ENCODE assay signal across 8 mouse cellular contexts in genomic region chr9:106788812-106789321, GRCm38 (mm10). TPM values are rescaled to one million over a fixed set of nuclear protein-coding genes. Genes with fewer than 3 reads are reported as not detected.
DNase-seq lines count a peak whose midpoint lies in the region; ATAC-seq and TF ChIP-seq lines count a peak whose summit lies in the region.

Rad54l2 (minus strand) TSS chr9:106789194.

- H3K4me1 ChIP-seq in hindbrain, embryonic 10.5 days (replicated peaks) = peaks cover 19% of the 10 kb centered on the region
- peaks cover 8% of the 10 kb centered on the region; the same call in 1 of the 2 replicates for H3K4me1 ChIP-seq in lung, embryonic 16.5 days (replicated peaks; ENCODE audit: control insufficient read depth, insufficient read depth, low read length)
- peaks cover 9% of the 10 kb centered on the region for H3K4me1 ChIP-seq in thymus, adult 2 months (replicated peaks; ENCODE audit: control insufficient read depth, insufficient read depth, low read length)

- H3K36me3 ChIP-seq in hindbrain, embryonic 10.5 days = no peaks in the 10 kb centered on the region
- no peaks in the 10 kb centered on the region for H3K36me3 ChIP-seq in lung, embryonic 16.5 days (ENCODE audit: control insufficient read depth, insufficient read depth, low read length)
- H3K36me3 ChIP-seq in thymus, adult 2 months (ENCODE audit: control insufficient read depth, insufficient read depth, low read length) = no peaks in the 10 kb centered on the region

- DNase-seq in Muller cell, postnatal 12 days (ENCODE audit: inconsistent ontology term) = peak; percentile 93
- peak; percentile 82 for DNase-seq in cerebellum, adult 9-11 months
- DNase-seq in frontal cortex, adult 2 months (ENCODE audit: extremely low spot score in 1 of 2, low spot score in 1 of 2) = peak; percentile 30 to 87
- peak; percentile 89 for DNase-seq in hindbrain, embryonic 10.5 days (ENCODE audit: low spot score)
- peak; percentile 62 for DNase-seq in layer of hippocampus, adult 9-11 months
- peak; percentile 67 for DNase-seq in ovary, adult 18-20 months (ENCODE audit: low spot score)
- peak; percentile 81 for DNase-seq in thymus, adult 2 months

- H3K27ac ChIP-seq in hindbrain, embryonic 10.5 days = peak within 1 kb of the TSS; percentile 99
- H3K27ac ChIP-seq in lung, embryonic 16.5 days (ENCODE audit: low read length) = peak within 1 kb of the TSS; percentile 81
- no peak within 1 kb of the TSS for H3K27ac ChIP-seq in thymus, adult 2 months (ENCODE audit: control insufficient read depth, insufficient read depth, low read length)

- no peaks in the 10 kb centered on the region for H3K9me3 ChIP-seq in hindbrain, embryonic 10.5 days
- no peaks in the 10 kb centered on the region for H3K9me3 ChIP-seq in lung, embryonic 16.5 days (ENCODE audit: control insufficient read depth, low read length)

- peak within 1 kb of the TSS; percentile 98 for H3K4me3 ChIP-seq in hindbrain, embryonic 10.5 days
- peak within 1 kb of the TSS; percentile 86 for H3K4me3 ChIP-seq in lung, embryonic 16.5 days (ENCODE audit: low read length)
- H3K4me3 ChIP-seq in thymus, adult 2 months (ENCODE audit: control insufficient read depth, insufficient read depth, low read length) = peak within 1 kb of the TSS; percentile 92

- TF ChIP-seq POLR2A in thymus, adult 2 months (IDR thresholded peaks at IDR 0.05; ENCODE audit: control insufficient read depth, extremely low read depth, insufficient read depth, low read length, poor library complexity) = peak; percentile 58

- WGBS in hindbrain, embryonic 10.5 days = under 1% methylated on average over 49 of the region's 49 CpGs
- 0% methylated on average over 31 of the region's 49 CpGs for WGBS in lung, embryonic 16.5 days
- WGBS in thymus, adult 2 months = under 1% methylated on average over 49 of the region's 49 CpGs

- ATAC-seq in lung, embryonic 16.5 days (ENCODE audit: low read depth) = peak; percentile 93

- H3K4me2 ChIP-seq in lung, embryonic 16.5 days (ENCODE audit: low read depth, low read length) = peak within 1 kb of the TSS; percentile 93

- peak within 1 kb of the TSS; percentile 98 for H3K9ac ChIP-seq in lung, embryonic 16.5 days (ENCODE audit: low read length)

- no peaks in the 10 kb centered on the region for H3K27me3 ChIP-seq in hindbrain, embryonic 10.5 days (ENCODE audit: insufficient read depth, poor library complexity, severe bottlenecking)
- no peaks in the 10 kb centered on the region for H3K27me3 ChIP-seq in lung, embryonic 16.5 days (ENCODE audit: control insufficient read depth, insufficient read depth, low read depth, low read length)
- no peaks in the 10 kb centered on the region for H3K27me3 ChIP-seq in thymus, adult 2 months (ENCODE audit: control insufficient read depth, insufficient read depth, low read length)

- TF ChIP-seq CTCF in thymus, adult 2 months (IDR thresholded peaks at IDR 0.05; ENCODE audit: borderline replicate concordance, control insufficient read depth, extremely low read depth, insufficient read depth, low read length, poor library complexity) = peak; percentile 45; the same call in 1 of the 2 replicates

RNA-seq across cellular contexts. Expression of gene Rad54l2, which starts in this region (rescaled TPM):
- polyA plus RNA-seq in frontal cortex, adult 2 months (2012; rRNA removed) = 8.9 and 9.4 TPM in 2 replicates
- 9.0 and 10.4 TPM in 2 replicates for polyA plus RNA-seq in hindbrain, embryonic 10.5 days (2016; fragmentation: Nextera tagmentation; extraction: Ambion mirVana)
- polyA plus RNA-seq in lung, embryonic 16.5 days (2015; fragmentation: Nextera tagmentation; extraction: Ambion mirVana) = 5.8 and 6.0 TPM in 2 replicates
- polyA plus RNA-seq in thymus, adult 2 months (2012; rRNA removed) = 53.0 and 78.2 TPM in 2 replicates
